Mouse (Mus musculus) G1E (cell line): ENCODE measurements around the gene Atg7. TPM values are rescaled to one million over a fixed set of nuclear protein-coding genes. Genes with fewer than 3 reads are reported as not detected.
A peak's percentile ranks its signal among the peaks of the same experiment; 100 is the strongest.

Experiments used
- ATAC-seq: 2 replicates; pipeline ENCODE4 v1.8.0; 2016; ENCODE audit warnings: mild to moderate bottlenecking; ENCODE audit not compliant: insufficient number of reproducible peaks, poor library complexity, low FRiP score, severe bottlenecking; ENCODE audit errors: extremely low read depth
- DNase-seq: peaks from one replicate; pipeline ENCODE4 v3.0.0; 2012; ENCODE audit warnings: low spot score
- H3K27me3 ChIP-seq: 2 replicates; pipeline ENCODE4 v1.6.1; 2012; ENCODE audit warnings: mild to moderate bottlenecking, low read length, inconsistent platforms; ENCODE audit not compliant: insufficient read depth
- H3K36me3 ChIP-seq: replicated peaks from 2 replicates; pipeline ENCODE3; 2012; ENCODE audit warnings: mild to moderate bottlenecking, inconsistent platforms
- H3K4me1 ChIP-seq: 2 replicates; pipeline ENCODE4 v1.6.1; 2012; ENCODE audit warnings: low read depth, low read length, inconsistent platforms, mixed read lengths; ENCODE audit not compliant: insufficient read depth
- H3K4me3 ChIP-seq: 2 replicates; pipeline ENCODE4 v1.5.1; 2012; ENCODE audit warnings: low read depth, mild to moderate bottlenecking, inconsistent platforms, low read length, moderate library complexity, mixed read lengths
- H3K9me3 ChIP-seq: replicated peaks from 2 replicates; pipeline ENCODE4 v1.6.1; 2012; ENCODE audit warnings: inconsistent platforms
- CTCF ChIP-seq: IDR thresholded peaks from 2 replicates; pipeline ENCODE4 v1.5.1; 2012; ENCODE audit warnings: low read depth, low read length, inconsistent platforms, mixed read lengths
- GATA1 ChIP-seq: IDR thresholded peaks from 2 replicates; pipeline ENCODE4 v1.6.1; 2012; ENCODE audit warnings: borderline replicate concordance, low read length, inconsistent platforms, mixed read lengths
- GATA2 ChIP-seq: IDR thresholded peaks from 2 replicates; pipeline ENCODE4 v1.6.1; 2012; ENCODE audit warnings: low read depth, low read length, inconsistent platforms, borderline replicate concordance
- POLR2AphosphoS5 ChIP-seq: IDR thresholded peaks from 2 replicates; pipeline ENCODE4 v1.6.1; 2012; ENCODE audit warnings: low read depth, low read length, inconsistent platforms; ENCODE audit not compliant: insufficient replicate concordance
- TAL1 ChIP-seq: conservative IDR thresholded peaks from 2 replicates; pipeline ENCODE4 v1.6.1; 2012; ENCODE audit warnings: low read depth, low read length, inconsistent platforms, mixed read lengths
- polyA plus RNA-seq: library from polyadenylated mRNA; stranded (reverse); fragments of >175 nt; gene quantifications from 2 replicates; pipeline ENCODE4 v1.2.3, GENCODE M21; 2012
- total RNA-seq, 2 experiments: library from RNA; stranded (forward) in 1 of 2; stranded (reverse) in 1 of 2; fragments of 200-1000 nt in 1 of 2; fragments of >200 nt in 1 of 2; fragmentation: Nextera tagmentation in 1 of 2; gene quantifications; 2 replicates each; pipeline ENCODE4 v1.2.3; 2014 to 2017

Atg7 gene
- total and polyA plus RNA-seq, 3 experiments, result 19.4 to 47.4 (median 37.9) TPM

DNA sequence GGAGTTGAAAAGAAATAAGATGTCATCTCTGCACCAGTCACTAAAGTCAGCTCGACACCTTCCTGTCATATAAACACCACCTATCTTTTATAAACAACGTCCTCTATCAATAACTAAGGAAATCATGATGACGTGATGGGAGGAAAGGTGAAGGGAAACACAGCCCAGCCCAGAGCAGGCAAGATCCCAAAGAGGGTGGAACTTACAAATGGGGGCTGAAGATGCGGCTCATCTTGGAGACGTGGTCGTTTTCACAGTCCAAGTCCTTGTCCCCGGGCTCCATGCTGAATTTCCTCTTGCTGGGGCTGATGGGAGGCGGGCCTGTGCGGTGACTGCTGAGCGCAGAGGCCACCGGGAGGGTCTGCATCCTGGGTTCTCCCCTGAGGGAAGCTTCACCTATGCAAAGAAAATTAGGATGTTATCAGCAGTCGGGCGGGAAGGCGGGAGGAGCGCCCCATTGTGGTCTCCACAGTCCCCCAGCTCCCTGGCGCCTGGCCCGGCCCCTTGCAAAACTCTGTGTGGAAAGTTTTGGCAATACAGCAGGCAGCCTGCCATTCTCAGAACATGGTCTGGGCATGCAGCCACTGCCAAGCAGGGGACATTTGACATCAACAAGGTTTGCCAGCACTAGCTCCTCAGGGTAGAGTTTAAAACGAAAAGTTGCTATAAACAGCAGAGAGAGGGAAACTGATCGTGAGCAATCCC is 247.7 kb downstream of the Atg7 start:
- TF ChIP-seq GATA1 (no peak), POLR2AphosphoS5 (no peak), TAL1 (no peak), GATA2 (no peak)

GRCm38 (mm10) chr6:114891272-114891671 is 248.4 kb downstream of the Atg7 start:
- Histone ChIP-seq H3K9me3 (no peaks in the 10 kb centered on the region), H3K36me3 (peaks cover 88% of the 10 kb centered on the region), H3K4me3 (no peak overlapping the region), H3K4me1 (peaks cover 51% of the 10 kb centered on the region), H3K27me3 (no peaks in the 10 kb centered on the region)
- DNase-seq (no peak), ATAC-seq (no peak)
- TF ChIP-seq GATA2 (no peak), GATA1 (no peak), CTCF (no peak), POLR2AphosphoS5 (no peak), TAL1 (no peak)

More for the DNA sequence above, 247.7 kb downstream of the Atg7 start:
- ATAC-seq, result no peak
- Histone ChIP-seq H3K4me1 (peaks cover 55% of the 10 kb centered on the region), H3K27me3 (no peaks in the 10 kb centered on the region), H3K36me3 (peaks cover 90% of the 10 kb centered on the region), H3K9me3 (0 out of 2 replicates have a peak, but pooled peaks cover 3% of the 10 kb centered on the region), H3K4me3 (no peak overlapping the region)
- no peak for DNase-seq

DNA sequence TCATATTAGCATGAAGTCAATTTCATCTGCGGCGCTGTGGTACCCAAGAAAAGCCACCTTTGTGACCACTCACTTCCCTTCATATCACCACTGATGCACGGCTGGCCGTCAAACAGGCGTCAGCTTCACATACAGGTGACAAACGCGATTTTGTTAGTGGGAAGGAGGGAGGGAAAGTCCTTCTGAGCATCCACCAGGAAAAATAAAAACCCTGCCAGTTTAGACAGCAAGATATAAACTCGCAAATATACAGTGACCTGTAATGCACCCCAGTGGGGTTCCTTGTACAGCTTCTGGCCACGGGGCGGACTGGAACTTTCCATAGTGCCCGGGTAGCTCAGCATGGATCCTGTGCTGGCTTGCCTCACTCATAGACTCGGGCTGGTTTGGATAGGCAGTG is 248.9 kb downstream of the Atg7 start:
- H3K9me3 ChIP-seq, result no peaks in the 10 kb centered on the region
- DNase-seq (no peak), ATAC-seq (no peak)
- H3K4me1 ChIP-seq, result peaks cover 53% of the 10 kb centered on the region
- TF ChIP-seq CTCF (no peak), TAL1 (no peak), POLR2AphosphoS5 (no peak), GATA2 (no peak), GATA1 (no peak)
- H3K36me3 ChIP-seq, result peaks cover 88% of the 10 kb centered on the region
- no peaks in the 10 kb centered on the region for H3K27me3 ChIP-seq
- no peak overlapping the region for H3K4me3 ChIP-seq

GRCm38 (mm10) chr6:114892363-114892762 is 249.5 kb downstream of the Atg7 start:
- Histone ChIP-seq H3K27me3 (no peaks in the 10 kb centered on the region), H3K9me3 (no peaks in the 10 kb centered on the region), H3K4me3 (no peak overlapping the region), H3K4me1 (peaks cover 49% of the 10 kb centered on the region), H3K36me3 (peaks cover 88% of the 10 kb centered on the region)
- DNase-seq, result no peak
- no peak for ATAC-seq
- no peak for TF ChIP-seq CTCF
- no peak for TF ChIP-seq POLR2AphosphoS5
- TF ChIP-seq GATA1, result no peak

GRCm38 (mm10) chr6:114893427-114894209 is 250.7 kb downstream of the Atg7 start:
- no peak for TF ChIP-seq TAL1
- TF ChIP-seq POLR2AphosphoS5, result no peak
- no peak for TF ChIP-seq GATA1
- no peak for TF ChIP-seq GATA2
- TF ChIP-seq CTCF, result no peak
- DNase-seq (no peak), ATAC-seq (peak; percentile 42; the same call in 1 of the 2 replicates)
- Histone ChIP-seq H3K9me3 (no peaks in the 10 kb centered on the region), H3K4me1 (peaks cover 53% of the 10 kb centered on the region), H3K4me3 (no peak overlapping the region), H3K36me3 (peaks cover 86% of the 10 kb centered on the region), H3K27me3 (no peaks in the 10 kb centered on the region)

- TF ChIP-seq GATA2, result no peak
- no peak for TF ChIP-seq GATA1
- no peak for TF ChIP-seq CTCF
- TF ChIP-seq TAL1, result no peak
- no peak for TF ChIP-seq POLR2AphosphoS5
- H3K36me3 ChIP-seq, result peaks cover 88% of the 10 kb centered on the region
- peak; percentile 9; the same call in 1 of the 2 replicates for ATAC-seq
- no peak overlapping the region; the same call in 1 of the 2 replicates for H3K4me3 ChIP-seq
- peaks cover 63% of the 10 kb centered on the region for H3K4me1 ChIP-seq
- no peak for DNase-seq
- no peaks in the 10 kb centered on the region for H3K27me3 ChIP-seq
- H3K9me3 ChIP-seq, result no peaks in the 10 kb centered on the region
Measured at GRCm38 (mm10) chr6:114894548-114895106, 251.7 kb downstream of the Atg7 start.
